Mouse (Mus musculus) megakaryocyte progenitor cell, adult 5-6 weeks (primary cell): ENCODE measurements around the gene Fscn3. TPM values are rescaled to one million over a fixed set of nuclear protein-coding genes. Genes with fewer than 3 reads are reported as not detected.

Experiments used
- ATAC-seq: replicated peaks from 2 replicates; pipeline ENCODE4 v1.8.0; 2016; ENCODE audit warnings: mild to moderate bottlenecking, moderate TSS enrichment, inconsistent platforms; ENCODE audit not compliant: poor library complexity
- total RNA-seq, 2 experiments: library from RNA; stranded (forward) in 1 of 2; stranded (reverse) in 1 of 2; fragments of 157-497, 149-512 nt in 1 of 2; fragments of 200-1000 nt in 1 of 2; gene quantifications; 2 replicates each; pipeline versions ENCODE4 v1.2.3 to v1.2.4; 2015 to 2017

The Fscn3 gene
- total RNA-seq (2015) = not detected in 2 replicates
- not detected in 2 replicates for total RNA-seq (2017)

DNA sequence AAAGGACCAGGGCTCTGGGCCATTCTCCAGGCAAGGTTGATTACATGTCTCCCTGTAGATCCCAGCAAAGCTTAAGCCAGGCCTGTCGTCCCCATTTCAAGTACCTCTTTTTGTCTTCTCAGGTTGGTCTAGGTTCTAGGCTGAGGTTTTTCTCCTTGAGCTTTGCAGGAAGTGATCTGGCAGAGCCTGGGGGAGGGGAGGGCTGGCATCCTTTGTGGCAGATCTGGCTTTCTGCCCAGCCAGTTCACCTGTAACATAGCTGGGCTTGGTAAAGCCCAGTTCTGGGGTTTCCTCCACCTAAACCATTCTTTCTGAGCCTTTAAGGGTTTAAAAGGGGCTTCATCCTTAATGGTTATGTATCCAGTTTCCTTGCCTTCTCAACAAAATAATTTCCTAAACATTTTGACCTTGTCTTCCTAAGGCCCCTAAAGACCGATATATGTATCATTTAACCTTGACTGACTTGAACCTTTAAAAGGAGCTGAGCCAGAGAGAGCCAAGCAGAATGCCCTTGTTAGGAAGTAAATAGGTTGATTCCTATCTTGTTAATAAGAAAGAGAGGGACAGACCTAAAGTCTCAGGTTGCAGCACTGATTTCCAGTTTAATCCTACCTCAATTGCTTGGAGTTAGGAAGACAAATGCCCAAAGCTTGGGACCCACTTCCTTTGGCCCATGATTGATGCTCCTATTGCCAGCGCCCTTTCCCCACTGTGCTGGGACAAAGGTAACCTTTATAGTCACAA lies at the start of gene Fscn3:
Gene Fscn3, plus strand, starts transcription at position 694 of the 744 bp plus-strand sequence.
- no peak for ATAC-seq

DNA sequence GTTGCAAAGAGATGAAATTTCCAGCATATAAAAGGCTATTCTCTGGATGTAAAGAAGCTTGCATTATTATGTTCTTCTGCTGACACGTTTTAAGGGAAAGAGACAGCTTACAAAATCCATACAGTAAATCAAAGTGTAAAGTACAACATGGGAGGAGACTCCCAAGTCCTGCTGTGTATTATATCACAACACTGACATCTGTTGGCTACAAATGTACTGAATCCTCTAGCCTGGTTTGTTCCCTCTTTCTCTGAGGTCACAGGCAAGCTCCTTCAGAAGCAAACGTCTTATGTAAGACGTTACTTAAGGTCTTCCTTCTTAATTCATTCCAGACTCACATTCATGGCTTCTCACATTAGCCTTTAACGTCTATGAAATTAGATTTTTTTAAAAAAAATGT lies 45.6 kb upstream of the Fscn3 start:
- ATAC-seq = peak; percentile 90

DNA sequence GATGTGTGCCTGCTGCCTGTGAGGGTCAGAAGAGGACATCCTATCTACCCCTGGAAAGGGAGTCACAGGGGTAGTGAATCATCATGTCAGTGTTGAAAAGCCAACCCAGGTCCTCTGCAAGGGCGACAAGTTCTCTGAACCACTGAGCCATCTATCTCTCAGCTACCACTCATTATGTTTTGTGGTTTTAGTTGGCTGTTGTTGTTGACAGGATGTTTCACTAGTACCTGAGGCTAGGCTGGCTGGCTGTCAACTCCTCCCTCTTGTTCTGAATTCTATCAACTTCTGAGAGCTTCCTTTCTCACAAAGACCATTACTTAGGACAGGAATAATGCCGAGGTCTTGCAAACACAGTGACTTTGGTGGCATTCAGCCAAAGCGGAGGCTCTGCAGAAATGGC lies 42.4 kb upstream of the Fscn3 start:
- no peak for ATAC-seq

DNA sequence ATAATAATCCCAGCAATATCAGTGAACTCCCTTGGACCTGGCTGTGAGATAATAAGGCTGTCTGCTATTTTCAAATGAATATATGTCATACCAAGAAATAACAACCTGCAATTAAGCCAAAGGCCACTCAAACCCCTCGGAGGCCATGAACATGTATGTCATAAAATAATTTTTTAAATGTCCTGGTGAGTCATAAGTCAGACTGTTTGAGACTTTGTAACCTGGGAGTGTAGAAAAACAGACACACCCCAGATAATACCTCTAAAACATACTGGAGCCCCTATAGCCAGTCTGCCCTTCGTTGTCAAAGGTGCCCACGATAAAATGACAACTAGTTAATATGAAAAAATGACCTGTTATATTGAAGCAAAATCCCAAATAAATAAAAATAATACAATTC lies 38.6 kb upstream of the Fscn3 start:
- ATAC-seq = no peak

DNA sequence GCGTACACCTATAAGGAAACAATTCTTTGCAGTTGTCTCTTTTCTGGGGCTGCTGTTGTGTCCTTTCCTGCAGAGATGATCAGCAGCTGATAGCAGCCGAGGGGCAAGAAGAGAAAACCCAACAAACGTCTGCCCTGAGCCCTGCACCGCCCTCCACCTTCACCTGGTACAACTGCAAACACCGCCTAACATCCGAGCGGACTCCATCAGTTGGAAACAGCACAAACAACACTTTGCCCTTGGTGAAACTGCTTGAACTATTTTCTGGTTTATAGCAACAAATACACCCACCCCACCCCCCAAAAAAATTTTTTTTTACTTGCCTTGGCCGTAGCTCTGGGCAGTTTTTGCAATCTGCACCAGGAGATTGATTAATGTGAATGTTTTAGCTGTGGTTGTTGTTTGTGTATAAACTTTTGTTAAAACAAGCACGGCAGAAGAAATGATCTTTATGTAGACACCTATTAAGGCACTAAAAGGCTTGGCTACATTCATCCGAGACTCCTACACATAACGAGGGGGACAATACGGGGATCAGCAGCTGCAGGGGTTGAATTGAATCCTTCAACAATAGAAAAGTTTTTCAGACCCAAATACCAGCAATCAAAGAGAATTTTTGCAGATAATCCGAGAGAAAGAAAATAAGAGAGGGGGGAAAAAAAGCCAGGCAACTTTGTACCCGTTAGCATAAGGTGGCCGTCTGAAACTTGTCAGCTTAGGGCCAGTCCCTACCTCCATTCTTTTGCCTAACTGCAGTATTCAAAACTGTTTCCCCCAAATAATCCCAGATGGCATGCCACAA lies 31.3 kb upstream of the Fscn3 start:
- no peak for ATAC-seq

DNA sequence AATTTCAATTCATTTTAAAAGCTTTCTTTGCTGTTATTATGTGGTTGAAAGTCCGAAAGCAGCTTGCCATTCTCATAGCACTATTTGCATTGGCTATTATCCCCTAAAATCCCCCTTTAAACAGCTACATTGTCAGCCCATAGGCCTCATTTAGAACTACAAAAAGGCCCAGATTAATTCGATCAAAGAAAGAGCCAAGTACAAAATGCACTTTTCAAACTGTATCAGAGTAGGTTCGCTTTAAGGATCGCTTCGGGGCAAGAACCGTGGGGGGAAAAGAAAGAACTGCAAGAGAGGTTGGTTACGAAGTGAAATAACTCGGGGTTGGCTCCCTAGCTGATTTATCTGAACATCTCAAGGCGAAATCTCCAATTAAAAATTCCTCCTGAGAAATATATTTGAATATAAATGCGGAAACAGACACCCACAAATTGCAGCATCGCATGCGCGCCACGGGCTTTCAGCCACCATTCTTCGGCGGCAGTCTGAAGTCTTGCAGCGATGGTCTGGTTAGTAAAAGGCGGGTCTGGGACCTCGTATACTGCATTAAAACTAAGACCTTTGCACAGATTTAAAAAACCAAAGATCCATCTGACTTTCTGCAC lies 30.6 kb upstream of the Fscn3 start:
- ATAC-seq = peak; percentile 60

DNA sequence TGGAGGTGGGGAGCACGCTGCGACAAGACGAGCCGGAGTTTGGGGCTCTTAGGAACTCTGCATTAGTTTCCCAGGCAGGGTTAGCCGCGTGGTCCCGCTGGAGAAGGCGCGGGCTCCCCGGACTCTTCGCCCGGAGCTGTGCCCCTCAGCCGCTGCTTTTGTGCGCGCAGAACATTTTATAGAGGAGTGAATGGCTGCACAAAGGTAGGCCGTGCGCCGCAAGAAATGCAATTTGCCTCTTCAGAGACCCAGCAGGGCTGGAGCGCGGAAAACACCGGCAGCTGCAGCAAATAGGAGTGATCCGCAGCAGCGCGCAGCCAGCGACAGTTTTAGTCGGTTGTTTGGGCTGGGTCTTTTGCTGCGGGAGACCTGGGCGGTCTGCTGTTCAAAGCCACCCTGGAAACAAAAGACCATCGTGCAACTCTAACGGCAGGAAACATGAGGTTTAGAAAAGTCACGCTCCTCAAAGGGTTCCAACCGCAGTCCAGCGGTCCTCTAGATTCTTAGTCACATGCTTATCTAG lies 29.8 kb upstream of the Fscn3 start, which contains the start of gene Zfp800:
Gene Zfp800, minus strand, starts transcription at position 325 of the 523 bp plus-strand sequence.
- peak; percentile 52 for ATAC-seq

DNA sequence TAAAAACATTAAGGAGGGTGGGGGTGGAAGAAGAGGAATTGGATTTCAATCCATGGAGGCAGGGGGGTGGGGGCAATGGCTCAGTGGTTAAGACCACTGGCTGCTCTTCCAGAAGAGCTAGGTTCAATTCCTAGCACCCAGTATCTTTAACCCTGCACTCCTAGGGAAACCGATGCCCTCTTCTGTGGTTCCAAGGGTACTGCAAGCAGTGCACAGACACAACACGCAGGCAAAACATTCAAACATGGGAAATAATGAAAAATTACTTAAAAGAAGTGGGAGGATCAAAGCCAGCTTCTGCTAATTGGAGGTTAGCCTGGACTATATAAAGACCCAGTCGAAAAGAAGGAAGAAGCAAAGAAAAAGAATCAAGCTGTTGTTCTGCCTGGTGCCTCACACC lies 28.9 kb upstream of the Fscn3 start:
- peak; percentile 32; the same call in 1 of the 2 replicates for ATAC-seq

DNA sequence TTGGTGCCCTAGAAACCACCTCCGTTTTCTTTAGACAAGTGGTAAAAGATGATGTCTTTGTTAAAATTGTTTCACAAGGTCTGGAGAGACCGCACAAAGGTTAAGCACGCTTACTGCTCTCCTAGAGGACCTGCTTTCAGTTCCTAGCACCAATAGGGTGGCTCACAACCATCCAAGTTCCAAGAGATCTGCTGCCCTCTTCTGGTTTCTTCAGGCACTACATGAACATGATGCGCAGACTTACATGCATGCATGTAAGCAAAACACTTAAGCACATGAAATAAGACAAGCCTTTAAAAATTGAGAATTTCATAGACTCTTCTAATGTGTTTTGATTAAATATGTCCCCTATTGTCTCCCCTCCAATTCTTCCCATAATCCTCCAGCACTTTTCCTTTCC lies 27.8 kb upstream of the Fscn3 start:
- ATAC-seq = no peak

DNA sequence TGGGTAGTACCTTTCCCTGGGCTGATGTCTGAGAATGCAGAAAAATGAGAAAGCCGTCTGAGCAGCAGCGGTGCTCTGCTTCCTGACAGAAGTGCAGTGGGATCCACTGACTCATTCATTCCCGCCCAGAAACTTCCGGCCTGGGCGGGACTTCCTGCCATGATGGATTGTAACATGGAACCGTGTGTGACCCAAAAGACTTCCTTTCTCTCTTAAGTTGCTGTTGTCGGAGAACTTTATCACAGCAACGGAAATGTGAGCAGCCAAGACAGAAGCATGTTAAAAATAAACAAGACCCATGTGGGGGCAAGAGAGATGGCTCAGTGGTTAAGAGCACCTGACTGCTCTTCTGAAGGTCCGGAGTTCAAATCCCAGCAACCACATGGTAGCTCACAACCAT lies 17.5 kb upstream of the Fscn3 start:
- ATAC-seq = peak; percentile 90

DNA sequence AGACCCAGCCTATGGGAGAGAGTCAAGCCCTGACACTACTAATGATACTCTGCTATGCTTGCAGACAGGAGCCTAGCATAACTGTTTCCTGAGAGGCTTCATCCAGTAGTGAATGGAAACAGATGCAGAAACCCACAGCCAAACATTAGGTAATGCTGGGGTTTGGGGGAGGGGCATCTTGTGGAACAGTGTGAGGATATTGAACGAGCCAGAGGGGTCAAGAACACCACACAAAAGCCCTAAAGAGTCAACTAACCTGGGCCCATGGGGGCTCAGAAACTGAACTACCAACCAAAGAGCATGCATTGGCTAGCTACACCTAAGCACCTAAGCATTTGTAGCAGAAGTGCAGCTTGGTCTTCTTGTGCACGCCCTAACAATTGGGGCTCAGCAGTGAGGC lies 16.4 kb upstream of the Fscn3 start:
- peak; percentile 40; the same call in 1 of the 2 replicates for ATAC-seq

DNA sequence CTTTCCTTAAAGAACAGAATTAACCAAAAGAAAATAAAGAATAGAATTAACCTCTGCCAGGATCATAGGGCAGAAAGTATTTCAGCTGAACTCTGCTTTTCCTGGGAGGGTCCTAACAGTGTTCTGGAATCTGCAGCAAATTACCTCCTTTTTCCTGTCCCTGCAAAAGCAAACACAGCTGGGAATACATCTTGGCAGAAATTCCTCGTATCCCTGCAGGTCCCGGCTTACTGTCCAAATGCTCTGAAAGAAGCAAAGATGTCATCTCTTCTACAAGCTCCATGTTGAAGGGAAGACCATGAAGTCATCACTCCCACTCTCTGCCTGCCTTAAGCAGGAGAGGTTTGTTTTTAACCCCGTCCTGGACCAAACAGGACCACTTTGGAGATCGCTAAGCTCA lies 10.6 kb upstream of the Fscn3 start:
- ATAC-seq = no peak

DNA sequence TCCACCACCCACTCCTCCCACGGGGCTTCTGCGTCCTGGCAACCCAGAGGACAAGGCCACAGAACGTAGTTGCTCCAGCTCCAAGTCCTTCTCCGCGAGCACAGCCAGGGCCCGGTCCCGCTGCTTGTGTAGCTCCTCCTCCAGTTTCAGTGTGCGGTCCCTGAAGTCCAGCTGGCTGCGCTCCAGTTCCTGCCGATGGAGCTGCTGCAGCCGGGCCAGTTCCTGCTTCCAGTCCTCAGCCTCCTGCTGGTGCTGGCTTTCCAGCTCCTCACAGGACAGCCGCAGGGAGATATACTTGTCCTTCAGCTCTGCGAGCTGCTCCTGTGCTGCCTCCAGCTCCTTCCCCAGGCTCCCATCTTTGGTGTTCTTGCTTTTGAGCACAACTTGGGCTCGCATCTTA lies 9.1 kb upstream of the Fscn3 start:
- ATAC-seq = no peak

DNA sequence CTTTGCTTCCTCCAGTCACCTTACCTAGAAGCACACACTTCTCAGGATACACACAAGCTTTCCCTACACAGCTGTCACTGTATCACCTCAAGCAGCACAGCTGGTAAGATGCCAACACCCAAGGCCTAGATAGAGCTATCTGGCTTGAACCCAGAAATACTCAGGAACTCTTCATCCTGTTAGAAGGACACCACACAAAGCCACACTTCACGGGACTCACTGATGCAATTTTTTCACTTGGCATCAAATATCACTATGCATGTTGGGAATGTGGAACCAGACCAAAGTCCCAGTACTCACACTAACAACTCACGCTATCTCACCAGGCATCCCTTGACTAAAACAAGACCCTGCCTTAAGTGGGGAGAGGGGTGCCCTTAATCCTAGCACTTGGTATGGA lies 7.9 kb upstream of the Fscn3 start:
- ATAC-seq = no peak

DNA sequence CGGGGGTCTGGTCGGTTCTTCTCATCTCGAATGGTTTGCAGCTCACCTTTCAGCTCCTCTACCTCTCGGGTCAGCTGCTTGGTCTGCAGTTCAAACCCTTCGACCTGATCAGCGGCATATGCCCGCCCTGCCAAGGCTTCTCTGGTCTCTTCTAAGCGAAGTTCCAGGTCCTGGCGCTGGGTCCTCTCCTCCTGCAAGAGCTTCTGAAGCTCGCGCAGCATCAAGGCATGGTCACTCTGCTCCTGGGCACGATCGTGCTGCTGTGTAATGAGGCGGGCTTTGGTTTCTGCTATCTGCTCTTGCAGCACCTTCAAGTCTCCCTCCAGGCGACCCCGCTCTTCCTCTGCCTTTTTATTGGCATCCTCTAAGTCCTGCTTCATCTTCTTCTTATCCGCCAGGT lies 7.2 kb upstream of the Fscn3 start:
- no peak for ATAC-seq

DNA sequence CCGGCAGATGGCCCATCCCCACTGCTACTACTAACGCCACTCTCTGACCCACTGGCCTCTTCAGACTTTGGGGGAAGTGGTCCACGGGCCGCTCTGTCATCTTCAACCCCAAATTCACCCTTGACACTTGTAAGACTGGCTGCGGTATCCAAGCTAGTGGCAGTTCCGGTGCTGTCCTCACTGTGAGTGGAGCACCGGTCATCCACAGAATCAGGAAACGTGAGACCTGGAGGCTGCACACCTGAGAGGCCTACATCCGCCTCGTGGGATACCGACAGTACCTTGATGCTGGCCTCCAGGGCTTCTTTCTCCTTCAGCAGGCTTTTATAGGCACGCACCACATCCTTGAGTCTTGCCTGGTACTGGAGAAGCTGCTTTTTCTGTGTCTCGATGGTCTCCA lies 6.7 kb upstream of the Fscn3 start:
- ATAC-seq = no peak

DNA sequence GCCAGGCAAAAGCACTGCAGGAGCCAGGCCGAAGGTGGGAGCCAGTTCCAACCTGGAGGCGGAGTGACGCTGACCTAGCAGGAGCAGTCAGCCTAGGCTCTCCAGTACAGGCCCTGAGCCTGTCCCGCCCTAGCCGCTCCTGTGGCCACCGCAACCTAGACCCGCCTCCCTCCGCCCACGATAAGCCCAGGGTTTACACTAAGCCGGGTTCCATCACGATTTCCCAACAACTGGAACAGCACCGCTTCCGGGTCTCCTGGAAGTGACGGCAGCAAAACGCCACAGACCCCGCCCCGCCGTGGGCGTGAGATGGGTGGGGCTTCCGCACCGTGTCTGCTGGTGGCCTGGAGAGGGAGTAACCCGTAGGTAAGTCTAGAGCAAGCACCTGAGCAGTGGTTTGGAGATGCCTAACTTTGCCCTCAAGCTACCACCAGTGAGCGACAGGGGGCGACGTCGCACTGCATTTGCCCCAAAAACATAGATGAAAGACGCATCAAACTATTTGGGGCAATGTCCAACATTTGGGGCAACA lies 6.1 kb upstream of the Fscn3 start:
- ATAC-seq = peak; percentile 84

DNA sequence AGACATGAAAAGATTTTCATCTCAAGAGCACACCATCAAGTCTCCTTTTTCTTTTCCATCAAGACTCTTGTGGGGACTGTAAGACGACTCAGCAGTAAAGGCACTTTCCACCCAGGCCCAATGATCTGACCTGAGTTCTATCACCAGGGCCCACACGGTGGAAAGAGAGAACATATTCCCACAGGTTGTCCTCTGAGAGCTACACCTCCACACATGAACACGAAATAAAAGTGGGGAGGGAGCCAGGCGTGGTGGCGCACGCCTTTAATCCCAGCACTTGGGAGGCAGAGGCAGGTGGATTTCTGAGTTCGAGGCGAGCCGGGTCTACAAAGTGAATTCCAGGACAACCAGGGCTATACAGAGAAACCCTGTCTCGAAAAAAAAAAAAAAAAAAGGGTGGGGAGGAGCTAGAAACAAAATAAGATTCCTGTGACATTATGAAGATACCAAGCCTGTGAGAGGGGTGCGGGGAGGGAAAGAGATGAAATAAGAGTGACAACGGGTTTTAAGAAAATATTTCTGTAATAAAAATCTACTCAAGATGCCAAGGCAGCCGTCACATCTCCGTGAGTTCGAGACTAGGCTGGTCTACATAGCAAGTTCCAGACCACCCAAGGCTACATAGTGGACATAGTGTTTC lies 4.8 kb upstream of the Fscn3 start:
- no peak for ATAC-seq

DNA sequence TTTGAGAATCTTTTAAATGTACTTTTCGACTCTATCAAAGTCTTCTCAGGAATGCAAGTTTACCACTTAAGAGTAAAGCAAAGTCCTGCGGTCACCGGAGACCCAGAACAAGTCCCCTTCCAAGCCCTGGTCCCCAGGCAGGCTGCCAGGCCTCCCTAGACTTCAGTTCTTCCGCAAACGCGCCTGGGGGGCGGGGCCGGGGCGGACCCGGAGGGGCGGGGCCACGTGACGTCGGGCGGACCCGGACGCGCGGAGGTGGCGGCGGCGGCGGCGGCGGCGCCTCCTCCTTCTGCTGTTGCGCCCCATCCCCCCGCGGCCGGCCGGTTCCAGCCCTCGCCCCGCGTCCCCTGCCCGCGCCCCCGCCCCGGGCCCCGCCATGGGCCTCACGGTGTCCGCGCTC lies 4.3 kb upstream of the Fscn3 start, which contains the start of gene Arf5:
Gene Arf5, plus strand, starts transcription at position 248 of the 400 bp plus-strand sequence.
- ATAC-seq = peak; percentile 42
